Mouse (Mus musculus) kidney, adult 2 months (tissue): ENCODE data around the gene 2310009B15Rik.

Source experiments
- CTCF ChIP-seq: fragments of 200-500 bp; conservative IDR thresholded peaks from 2 replicates; pipeline ENCODE4 v1.5.1; 2011; ENCODE audit warnings: low read depth, mild to moderate bottlenecking, control low read depth, low read length, moderate library complexity, mixed read lengths; ENCODE audit not compliant: insufficient read depth, insufficient read length
- POLR2A ChIP-seq: fragments of 200-500 bp; IDR thresholded peaks from one replicate; pipeline ENCODE4 v1.6.1; 2011; ENCODE audit warnings: low read depth, low read length, control low read depth

GRCm38 (mm10) chr1:138841306-138842095 is 15.2 kb downstream of the 2310009B15Rik start:
- TF ChIP-seq POLR2A (no peak), CTCF (no peak)
